Mouse (Mus musculus): ENCODE results near the gene Prkg1. TPM values are rescaled to one million over a fixed set of nuclear protein-coding genes. Genes with fewer than 3 reads are reported as not detected.

The Prkg1 gene
- total and polyA plus RNA-seq, 2 experiments = 0.27 to 3.4 TPM

DNA sequence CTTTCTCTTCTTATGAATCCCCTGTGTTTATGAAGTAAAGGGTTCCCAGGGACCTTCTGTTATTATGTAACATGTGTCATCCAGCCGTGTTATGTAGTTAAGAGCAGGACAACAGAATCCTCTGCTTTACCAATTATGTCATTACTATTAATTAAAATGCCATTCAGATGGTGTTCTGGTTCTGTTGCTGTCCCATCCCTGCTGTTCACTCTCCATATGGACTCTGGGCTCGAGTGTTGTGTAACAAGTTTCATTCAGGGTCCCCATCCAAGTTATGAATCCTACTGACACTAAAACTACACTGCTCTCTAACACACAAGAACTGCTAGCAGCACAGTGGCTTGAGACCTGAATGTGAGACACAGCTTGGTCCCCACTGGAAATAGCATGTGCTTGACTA is 102.0 kb downstream of the Prkg1 start:
- WGBS = 56% methylated on average over 2 of the region's 2 CpGs
- Histone ChIP-seq H3K4me1 (ENCODE audit: control insufficient read depth, insufficient read depth, low read length) (no peaks in the 10 kb centered on the region), H3K36me3 (ENCODE audit: control insufficient read depth, insufficient read depth, low read length) (no peaks in the 10 kb centered on the region), H3K27ac (replicated peaks; ENCODE audit: insufficient read depth, low read depth, low read length) (no peak overlapping the region), H3K27me3 (ENCODE audit: control insufficient read depth, insufficient read depth, low read length) (0 out of 2 replicates have a peak, but pooled peaks cover 3% of the 10 kb centered on the region), H3K9ac (ENCODE audit: low read depth, low read length) (no peak overlapping the region), H3K79me2 (ENCODE audit: control insufficient read depth, insufficient read depth, low read length) (no peaks in the 10 kb centered on the region), H3K4me3 (ENCODE audit: insufficient read depth, low read depth, low read length) (no peak overlapping the region)
- no peak for TF ChIP-seq POLR2A (IDR thresholded peaks at IDR 0.05; ENCODE audit: extremely low read depth, insufficient read depth, low read length)
- TF ChIP-seq CTCF (IDR thresholded peaks at IDR 0.05; ENCODE audit: low read depth, low read length) = no peak
- no peak for DNase-seq (ENCODE audit: extremely low read depth, low read depth, low spot score)

DNA sequence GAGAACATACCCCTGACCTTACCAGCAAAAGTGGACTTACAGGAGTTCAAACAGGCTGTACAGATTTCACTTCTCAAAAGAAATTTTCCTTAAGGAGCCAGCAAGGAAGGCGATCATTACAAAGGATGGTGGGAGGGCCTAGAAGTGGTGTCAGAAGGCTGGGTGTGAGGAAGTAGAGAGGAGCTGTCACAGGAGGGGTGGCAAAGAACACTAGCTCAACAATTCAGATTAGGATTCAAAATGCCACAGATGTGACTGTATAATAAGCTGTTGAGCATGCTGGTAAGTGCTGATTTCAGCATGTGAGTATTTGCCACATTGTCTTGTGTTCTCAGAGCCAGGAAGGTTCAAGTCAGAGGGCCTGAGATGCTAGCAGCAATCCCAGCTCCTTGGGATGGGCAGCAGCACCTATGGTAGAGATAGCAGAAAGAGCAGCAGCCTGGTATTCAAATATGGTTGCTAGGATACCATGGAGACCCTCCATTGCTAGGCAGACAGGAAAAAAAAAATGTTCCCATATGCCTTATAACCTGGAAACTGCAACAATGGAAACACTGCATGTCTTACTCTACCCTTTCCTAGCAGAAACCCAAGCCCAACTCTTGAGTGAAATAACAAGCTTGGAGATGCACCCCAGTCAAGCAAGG is 106.0 kb downstream of the Prkg1 start:
- no peak overlapping the region for H3K4me3 ChIP-seq (ENCODE audit: insufficient read depth, low read depth, low read length)
- no peak overlapping the region for H3K9ac ChIP-seq (ENCODE audit: low read depth, low read length)
- H3K79me2 ChIP-seq (ENCODE audit: control insufficient read depth, insufficient read depth, low read length) = no peaks in the 10 kb centered on the region
- DNase-seq (ENCODE audit: extremely low read depth, low read depth, low spot score) = no peak
- TF ChIP-seq POLR2A (IDR thresholded peaks at IDR 0.05; ENCODE audit: extremely low read depth, insufficient read depth, low read length) = no peak
- TF ChIP-seq CTCF (IDR thresholded peaks at IDR 0.05; ENCODE audit: low read depth, low read length) = no peak
- WGBS = 69% methylated on average over 1 of the region's 1 CpGs
- no peak overlapping the region for H3K27ac ChIP-seq (replicated peaks; ENCODE audit: insufficient read depth, low read depth, low read length)
- no peaks in the 10 kb centered on the region for H3K4me1 ChIP-seq (ENCODE audit: control insufficient read depth, insufficient read depth, low read length)
- no peaks in the 10 kb centered on the region for H3K36me3 ChIP-seq (ENCODE audit: control insufficient read depth, insufficient read depth, low read length)
- no peaks in the 10 kb centered on the region for H3K27me3 ChIP-seq (ENCODE audit: control insufficient read depth, insufficient read depth, low read length)

DNA sequence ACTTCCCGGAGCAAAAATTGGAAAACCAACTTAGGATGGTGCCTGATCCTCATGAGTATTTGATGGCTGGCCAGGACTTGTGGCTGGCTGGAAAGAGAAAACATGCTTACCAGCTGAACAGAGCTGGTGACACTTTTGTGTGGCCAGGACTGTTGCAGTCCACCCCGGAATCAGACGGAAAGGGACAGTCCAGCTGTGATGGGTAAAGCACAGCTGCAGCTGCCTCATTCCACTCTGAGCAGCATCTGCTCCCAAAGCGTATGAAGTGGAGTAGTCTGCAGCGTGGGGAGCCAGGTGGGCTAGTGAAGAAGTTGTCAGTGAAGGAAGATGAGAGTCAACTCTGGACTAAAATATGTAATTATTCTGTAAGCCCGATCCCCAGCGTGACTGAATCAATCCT is 108.6 kb downstream of the Prkg1 start:
- Histone ChIP-seq H3K4me3 (ENCODE audit: insufficient read depth, low read depth, low read length) (no peak overlapping the region), H3K79me2 (ENCODE audit: control insufficient read depth, insufficient read depth, low read length) (no peaks in the 10 kb centered on the region), H3K27me3 (ENCODE audit: control insufficient read depth, insufficient read depth, low read length) (no peaks in the 10 kb centered on the region), H3K36me3 (ENCODE audit: control insufficient read depth, insufficient read depth, low read length) (no peaks in the 10 kb centered on the region), H3K27ac (replicated peaks; ENCODE audit: insufficient read depth, low read depth, low read length) (no peak overlapping the region), H3K4me1 (ENCODE audit: control insufficient read depth, insufficient read depth, low read length) (no peaks in the 10 kb centered on the region), H3K9ac (ENCODE audit: low read depth, low read length) (no peak overlapping the region)
- no peak for TF ChIP-seq POLR2A (IDR thresholded peaks at IDR 0.05; ENCODE audit: extremely low read depth, insufficient read depth, low read length)
- TF ChIP-seq CTCF (IDR thresholded peaks at IDR 0.05; ENCODE audit: low read depth, low read length) = no peak
- WGBS = 74% methylated on average over 7 of the region's 7 CpGs
- DNase-seq (ENCODE audit: extremely low read depth, low read depth, low spot score) = no peak

DNA sequence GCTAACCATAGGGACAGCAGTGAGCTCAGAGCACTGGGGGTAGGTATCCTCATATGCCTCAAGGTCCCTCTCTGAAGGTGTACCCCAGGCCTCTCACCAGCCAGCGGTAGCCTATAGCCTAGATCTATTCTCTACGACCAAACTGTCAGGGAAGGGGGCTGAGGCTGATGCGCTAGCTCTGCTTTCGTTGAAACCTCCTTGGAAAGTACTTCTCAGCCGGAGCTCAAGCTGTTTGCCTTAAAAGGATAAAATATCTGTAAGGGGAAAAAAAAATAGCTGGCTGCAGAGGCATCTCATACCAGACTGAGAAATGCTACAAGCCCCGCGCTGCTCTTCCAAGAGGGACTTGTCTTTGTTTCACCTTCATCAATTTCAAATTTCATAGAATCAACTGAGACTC is 109.0 kb downstream of the Prkg1 start:
- H3K36me3 ChIP-seq (ENCODE audit: control insufficient read depth, insufficient read depth, low read length) = no peaks in the 10 kb centered on the region
- no peaks in the 10 kb centered on the region for H3K27me3 ChIP-seq (ENCODE audit: control insufficient read depth, insufficient read depth, low read length)
- H3K27ac ChIP-seq (replicated peaks; ENCODE audit: insufficient read depth, low read depth, low read length) = no peak overlapping the region
- WGBS = 85% methylated on average over 7 of the region's 7 CpGs
- no peaks in the 10 kb centered on the region for H3K4me1 ChIP-seq (ENCODE audit: control insufficient read depth, insufficient read depth, low read length)
- no peak overlapping the region for H3K4me3 ChIP-seq (ENCODE audit: insufficient read depth, low read depth, low read length)
- DNase-seq (ENCODE audit: extremely low read depth, low read depth, low spot score) = no peak
- H3K79me2 ChIP-seq (ENCODE audit: control insufficient read depth, insufficient read depth, low read length) = no peaks in the 10 kb centered on the region
- TF ChIP-seq CTCF (IDR thresholded peaks at IDR 0.05; ENCODE audit: low read depth, low read length) = no peak
- TF ChIP-seq POLR2A (IDR thresholded peaks at IDR 0.05; ENCODE audit: extremely low read depth, insufficient read depth, low read length) = no peak
- no peak overlapping the region for H3K9ac ChIP-seq (ENCODE audit: low read depth, low read length)

DNA sequence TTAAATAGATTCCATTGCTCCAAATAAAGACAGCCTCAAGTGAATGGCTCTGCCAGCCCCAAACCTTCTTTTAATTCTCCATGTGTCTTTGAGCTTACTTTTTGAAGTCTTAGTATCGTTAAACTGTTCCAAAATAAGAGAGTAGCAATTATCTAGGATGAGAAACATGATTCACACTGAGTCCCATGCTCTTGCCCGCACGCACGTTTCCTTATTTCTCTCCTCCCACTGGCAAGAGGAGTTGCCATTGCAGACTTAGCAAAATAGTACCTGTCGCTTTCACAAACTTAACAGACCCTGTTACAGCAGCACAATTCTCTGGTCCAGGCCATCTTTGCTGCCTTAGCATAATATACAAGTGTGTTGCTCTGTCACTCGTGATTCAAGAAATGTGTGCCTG is 110.8 kb downstream of the Prkg1 start:
- DNase-seq (ENCODE audit: extremely low read depth, low read depth, low spot score) = no peak
- H3K4me3 ChIP-seq (ENCODE audit: insufficient read depth, low read depth, low read length) = no peak overlapping the region
- no peak for TF ChIP-seq CTCF (IDR thresholded peaks at IDR 0.05; ENCODE audit: low read depth, low read length)
- no peak for TF ChIP-seq POLR2A (IDR thresholded peaks at IDR 0.05; ENCODE audit: extremely low read depth, insufficient read depth, low read length)
- no peak overlapping the region for H3K27ac ChIP-seq (replicated peaks; ENCODE audit: insufficient read depth, low read depth, low read length)
- no peaks in the 10 kb centered on the region for H3K79me2 ChIP-seq (ENCODE audit: control insufficient read depth, insufficient read depth, low read length)
- H3K36me3 ChIP-seq (ENCODE audit: control insufficient read depth, insufficient read depth, low read length) = no peaks in the 10 kb centered on the region
- H3K27me3 ChIP-seq (ENCODE audit: control insufficient read depth, insufficient read depth, low read length) = no peaks in the 10 kb centered on the region
- H3K9ac ChIP-seq (ENCODE audit: low read depth, low read length) = no peak overlapping the region
- 81% methylated on average over 6 of the region's 6 CpGs for WGBS
- H3K4me1 ChIP-seq (ENCODE audit: control insufficient read depth, insufficient read depth, low read length) = no peaks in the 10 kb centered on the region

DNA sequence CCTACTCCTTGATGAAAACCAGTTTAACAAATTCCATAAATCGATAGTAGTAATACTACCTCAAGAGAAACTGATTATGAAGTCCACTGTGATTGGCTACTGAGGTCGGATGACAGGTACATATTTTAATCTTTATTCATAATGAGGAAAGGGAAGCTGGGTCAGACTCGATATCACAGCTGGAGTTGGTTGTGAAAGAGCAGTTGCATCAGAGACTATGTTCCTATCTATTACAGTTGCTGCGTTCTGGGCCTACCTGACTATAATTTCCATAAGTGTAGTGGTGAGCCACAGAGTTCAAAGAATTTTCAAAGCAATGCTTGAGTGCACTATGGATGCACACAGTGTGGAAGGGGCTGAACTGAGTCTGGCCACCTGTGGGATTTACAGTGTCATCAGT is 114.4 kb downstream of the Prkg1 start:
- Histone ChIP-seq H3K79me2 (ENCODE audit: control insufficient read depth, insufficient read depth, low read length) (no peaks in the 10 kb centered on the region), H3K27me3 (ENCODE audit: control insufficient read depth, insufficient read depth, low read length) (no peaks in the 10 kb centered on the region), H3K4me3 (ENCODE audit: insufficient read depth, low read depth, low read length) (no peak overlapping the region), H3K9ac (ENCODE audit: low read depth, low read length) (no peak overlapping the region), H3K4me1 (ENCODE audit: control insufficient read depth, insufficient read depth, low read length) (no peaks in the 10 kb centered on the region), H3K27ac (replicated peaks; ENCODE audit: insufficient read depth, low read depth, low read length) (no peak overlapping the region), H3K36me3 (ENCODE audit: control insufficient read depth, insufficient read depth, low read length) (no peaks in the 10 kb centered on the region)
- TF ChIP-seq POLR2A (IDR thresholded peaks at IDR 0.05; ENCODE audit: extremely low read depth, insufficient read depth, low read length) (no peak), CTCF (IDR thresholded peaks at IDR 0.05; ENCODE audit: low read depth, low read length) (no peak)
- no peak for DNase-seq (ENCODE audit: extremely low read depth, low read depth, low spot score)
- 85% methylated on average over 4 of the region's 4 CpGs for WGBS
